Mouse (Mus musculus): Measurements from ENCODE around the gene Cx3cr1.
"Not testable (repeated sequence)": the region's sequence is repeated elsewhere in the genome, so short reads cannot be mapped to it uniquely, and the experiment has no call there.

Gene Cx3cr1

GRCm38 (mm10) chr9:120069779-120070178 is at the start of gene Cx3cr1:
Cx3cr1 (minus strand) TSS chr9:120069879.
- DNase-seq (ENCODE audit: low spot score) = no peak

GRCm38 (mm10) chr9:120118212-120118611 is 48.5 kb upstream of the Cx3cr1 start:
- DNase-seq (ENCODE audit: low spot score) = no peak

- DNase-seq (ENCODE audit: low spot score) = peak; percentile 42
These were observed 46.5 kb upstream of the Cx3cr1 start for GRCm38 (mm10) chr9:120116184-120116624.

GRCm38 (mm10) chr9:120115580-120115979 is 45.9 kb upstream of the Cx3cr1 start:
- peak; percentile 58 for DNase-seq (ENCODE audit: low spot score)

DNA sequence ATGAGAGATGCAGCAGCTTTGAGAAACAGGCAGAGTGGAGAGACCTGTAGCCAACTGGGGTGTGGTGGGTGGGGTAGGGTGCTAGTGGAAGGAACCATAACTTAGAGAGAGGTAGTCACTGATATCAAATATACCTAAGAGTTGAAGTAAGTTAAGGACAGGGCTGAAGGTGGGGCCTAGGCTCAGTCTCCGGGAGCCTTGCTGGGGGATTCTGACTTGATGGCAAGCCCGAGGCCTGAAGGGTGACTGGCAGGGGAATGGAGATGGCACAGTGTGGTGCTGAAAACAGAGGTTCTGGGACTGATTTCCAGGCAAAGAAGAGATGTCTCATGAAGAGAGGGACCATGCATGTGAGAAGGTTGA is 45.1 kb upstream of the Cx3cr1 start:
- DNase-seq (ENCODE audit: low spot score) = peak; percentile 44

GRCm38 (mm10) chr9:120114051-120114788 is 44.5 kb upstream of the Cx3cr1 start:
- DNase-seq (ENCODE audit: low spot score) = no peak

DNA sequence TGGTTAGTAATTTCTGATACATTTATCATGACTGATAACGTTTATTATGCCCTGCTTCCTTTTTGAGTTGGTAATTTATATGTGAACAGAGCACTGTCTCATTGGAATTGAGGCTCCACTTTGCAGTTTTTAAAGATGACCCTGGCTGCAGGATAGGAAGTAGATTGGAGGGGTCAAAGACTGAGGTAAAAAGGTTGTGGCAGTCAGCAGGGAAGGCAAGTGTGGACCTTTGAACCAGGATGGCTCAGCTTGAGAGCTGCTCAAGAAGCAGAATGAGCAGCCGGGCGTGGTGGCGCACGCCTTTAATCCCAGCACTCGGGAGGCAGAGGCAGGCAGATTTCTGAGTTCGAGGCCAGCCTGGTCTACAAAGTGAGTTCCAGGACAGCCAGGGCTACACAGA is 43.8 kb upstream of the Cx3cr1 start:
- no peak for DNase-seq (ENCODE audit: low spot score)

DNA sequence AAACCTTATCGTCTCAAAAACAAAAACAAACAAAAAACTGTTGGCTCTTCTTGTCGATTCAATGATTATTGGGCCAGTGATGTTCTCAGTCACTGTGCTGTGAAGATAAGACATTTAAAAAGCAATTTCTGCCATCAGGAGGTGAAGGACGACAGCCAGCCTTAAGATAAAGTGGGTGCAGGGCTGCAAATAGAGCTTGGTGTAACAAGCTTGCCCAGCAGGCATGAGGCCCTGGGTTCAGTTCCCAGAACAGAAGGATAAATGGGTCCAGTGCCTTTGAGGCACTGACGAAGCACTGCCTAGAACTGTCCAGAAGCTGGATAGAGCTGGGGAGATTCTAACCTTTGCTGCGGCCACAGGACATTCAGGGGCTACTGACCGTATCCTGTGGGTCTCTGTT is 42.8 kb upstream of the Cx3cr1 start:
- no peak for DNase-seq (ENCODE audit: low spot score)

DNA sequence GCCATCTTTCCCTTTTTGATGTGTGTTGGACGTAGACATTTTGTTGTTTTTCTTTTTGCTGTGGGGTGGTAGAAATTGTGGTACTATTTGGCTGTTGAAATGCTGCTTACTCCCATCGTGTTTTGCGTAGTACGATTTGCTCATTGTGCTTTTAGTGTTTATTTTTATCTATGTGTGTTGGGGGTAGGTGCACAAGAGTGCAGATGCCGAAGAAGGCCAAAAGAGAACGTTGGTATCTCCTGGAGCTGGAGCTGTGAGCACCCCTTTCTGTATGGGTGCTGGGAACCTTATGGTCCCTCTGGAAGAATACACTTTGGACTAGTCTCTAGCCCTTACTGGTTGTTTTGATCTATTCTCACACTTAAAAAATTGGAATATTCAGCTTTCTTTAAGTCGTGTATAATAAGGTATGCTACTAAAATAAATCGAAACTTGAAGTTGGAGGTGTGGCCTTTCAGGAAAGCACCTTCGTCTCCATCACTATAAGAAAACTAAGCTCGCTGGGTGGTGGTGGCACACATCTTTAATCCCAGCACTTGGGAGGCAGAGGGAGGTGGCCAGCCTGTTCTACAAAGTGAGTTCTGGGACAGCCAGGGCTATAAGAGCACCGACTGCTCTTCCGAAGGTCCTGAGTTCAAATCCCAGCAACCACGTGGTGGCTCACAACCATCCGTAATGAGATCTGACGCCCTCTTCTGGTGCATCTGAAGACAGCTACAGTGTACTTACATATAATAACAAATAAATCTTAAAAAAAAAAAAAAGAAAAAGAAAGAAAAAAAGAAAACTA is 41.7 kb upstream of the Cx3cr1 start:
- no peak for DNase-seq (ENCODE audit: low spot score)

DNA sequence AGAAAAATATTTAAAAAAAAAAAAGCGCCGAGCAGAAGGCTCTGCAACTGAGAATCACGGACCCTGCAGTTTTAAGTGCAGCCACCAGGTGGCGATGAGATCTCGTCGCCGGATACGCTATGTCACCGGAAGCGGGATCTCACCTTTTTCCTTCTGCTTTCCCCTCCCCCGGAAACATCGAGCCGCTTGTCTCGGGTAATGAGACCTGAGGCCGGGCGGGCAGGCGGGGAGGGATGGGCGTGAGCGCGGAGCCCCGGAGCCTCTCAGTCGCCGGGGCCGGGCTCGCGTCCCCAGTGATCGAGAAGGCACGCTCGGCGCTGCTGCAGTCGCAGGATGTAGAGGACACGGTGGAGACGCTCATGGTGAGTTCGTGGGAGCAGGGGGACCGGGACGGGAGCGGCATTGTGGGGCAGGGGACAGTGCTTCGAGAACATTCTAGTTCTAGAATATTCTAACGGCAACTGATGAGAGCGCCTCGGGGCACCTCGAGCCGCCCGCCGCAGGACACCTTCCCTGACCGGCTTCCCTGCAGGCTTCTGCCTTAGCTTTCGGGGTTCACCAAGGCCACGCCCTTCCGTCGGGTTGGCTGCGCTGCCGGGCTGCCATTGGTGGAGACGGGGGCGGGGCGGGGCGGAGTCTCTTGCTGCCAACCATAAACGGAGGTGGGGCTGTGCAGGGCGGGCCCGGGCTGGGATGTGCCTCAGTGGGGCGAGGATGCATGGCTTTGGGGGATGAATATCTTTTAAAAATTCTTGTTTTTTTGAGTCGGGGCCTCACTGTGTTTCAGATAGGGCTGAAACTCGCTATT is 40.7 kb upstream of the Cx3cr1 start, which contains the start of gene Slc25a38:
TSS of gene Slc25a38 (plus strand) at position 164 of the 808 bp plus-strand sequence.
- peak; percentile 92 for DNase-seq (ENCODE audit: low spot score)

DNA sequence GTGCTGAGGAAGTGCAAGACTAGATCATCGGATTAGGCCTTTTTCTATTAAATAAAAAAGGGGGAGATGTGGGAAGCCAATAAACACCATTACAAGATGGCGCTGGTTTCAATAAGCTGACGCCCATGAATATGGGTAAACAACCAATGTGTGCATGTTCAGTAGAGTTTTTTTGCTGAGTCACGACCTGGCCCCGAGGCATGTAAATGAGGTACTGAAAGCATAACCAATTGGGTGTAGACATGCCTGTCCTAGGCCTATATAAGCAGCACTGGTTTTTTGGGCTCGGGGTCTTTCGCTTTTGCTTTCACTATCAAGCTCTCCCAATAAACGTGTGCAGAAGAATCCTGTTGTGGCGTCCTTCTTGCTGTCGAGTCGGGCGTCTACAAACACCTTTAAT is 39.3 kb upstream of the Cx3cr1 start:
- DNase-seq (ENCODE audit: low spot score) = not testable (repeated sequence)

DNA sequence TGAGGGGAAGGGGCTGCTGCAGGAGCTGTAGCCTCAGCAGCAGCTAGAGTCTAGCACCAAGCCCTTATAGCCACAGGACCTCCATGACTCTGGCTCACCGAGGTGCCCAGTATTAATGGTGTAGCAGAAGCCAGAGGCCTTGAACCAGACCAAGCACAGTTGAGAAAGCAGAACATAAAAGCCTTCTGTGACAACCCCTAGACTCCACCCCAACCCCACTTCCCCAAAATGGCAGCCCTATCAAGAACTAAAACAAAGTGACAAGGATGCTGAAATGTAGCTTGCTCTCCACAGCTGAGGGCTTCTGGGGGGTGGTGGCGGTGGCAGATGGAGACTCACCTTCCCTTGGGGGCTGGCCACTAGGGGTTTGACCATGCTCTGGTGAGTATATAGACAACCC is 31.5 kb upstream of the Cx3cr1 start:
- no peak for DNase-seq (ENCODE audit: low spot score)

DNA sequence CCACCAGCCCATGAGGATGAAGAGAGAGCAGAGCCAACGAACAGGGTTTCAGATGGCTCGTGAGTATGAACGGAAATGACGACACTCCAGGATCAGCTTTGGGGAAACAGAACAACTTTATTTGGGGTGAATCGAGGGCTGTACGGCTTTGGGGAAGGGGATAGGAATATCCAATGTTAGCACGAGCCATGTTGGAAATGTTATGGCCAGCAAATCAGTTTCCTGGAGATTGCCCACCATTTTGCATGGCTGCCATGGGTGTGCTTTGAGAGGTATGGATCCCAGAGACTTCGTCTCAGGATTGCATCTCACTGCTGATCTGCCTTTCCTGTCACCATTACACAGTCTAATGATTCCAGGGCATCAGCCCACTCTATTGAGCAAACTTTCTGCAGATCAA is 29.6 kb upstream of the Cx3cr1 start:
- no peak for DNase-seq (ENCODE audit: low spot score)

DNA sequence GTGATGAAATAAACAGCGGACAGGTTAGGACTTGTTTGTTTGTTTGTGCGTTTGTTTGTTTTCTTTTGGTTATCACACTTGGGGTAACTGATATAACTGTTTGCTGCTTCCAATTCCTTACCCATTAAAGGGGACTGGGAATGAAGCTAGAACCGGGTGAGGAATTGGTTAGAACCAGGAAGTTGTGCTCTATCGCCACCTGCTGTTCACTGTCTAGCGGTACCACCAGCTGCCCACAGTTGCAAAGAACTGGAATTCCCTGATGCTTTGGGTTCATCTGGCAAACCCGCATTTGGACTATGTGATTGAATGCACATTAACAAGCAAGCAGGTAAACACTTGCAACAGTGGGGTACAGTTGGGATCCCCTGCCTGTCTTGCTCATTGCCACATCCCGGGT is 29.0 kb upstream of the Cx3cr1 start:
- DNase-seq (ENCODE audit: low spot score) = no peak

- no peak for DNase-seq (ENCODE audit: low spot score)
These were observed 26.2 kb upstream of the Cx3cr1 start for GRCm38 (mm10) chr9:120095886-120096285.

GRCm38 (mm10) chr9:120093701-120094100 is 24.0 kb upstream of the Cx3cr1 start:
- DNase-seq (ENCODE audit: low spot score) = no peak

DNA sequence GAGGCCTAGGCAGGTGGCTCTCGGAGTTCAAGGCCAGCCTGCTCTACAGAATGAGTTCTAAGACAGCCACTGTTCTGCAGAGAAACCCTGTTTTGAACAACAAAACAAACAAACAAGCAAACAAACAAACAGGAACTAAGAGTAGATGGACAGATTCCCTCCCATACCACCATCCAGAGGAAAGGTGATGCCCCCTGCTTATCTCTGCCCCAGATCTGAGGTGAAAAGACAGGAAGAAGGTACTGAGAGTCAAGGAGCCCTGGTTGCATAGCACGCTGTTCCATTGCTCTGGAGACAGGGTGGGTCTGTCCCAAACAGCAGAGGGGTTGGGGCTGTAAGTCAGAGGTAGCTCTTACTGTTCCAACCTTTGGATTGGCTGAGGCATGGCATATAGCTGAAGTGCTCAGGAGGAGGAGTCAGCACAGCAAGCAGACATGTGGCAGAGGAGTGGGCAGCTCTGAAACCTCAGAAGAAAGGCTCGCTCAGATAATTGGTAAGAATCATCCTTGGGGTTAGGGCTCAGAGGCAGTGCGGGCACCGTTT is 22.1 kb upstream of the Cx3cr1 start, which contains the start of gene Ccr8:
TSS of gene Ccr8 (plus strand) at position 419 of the 543 bp plus-strand sequence.
- no peak for DNase-seq (ENCODE audit: low spot score)

DNA sequence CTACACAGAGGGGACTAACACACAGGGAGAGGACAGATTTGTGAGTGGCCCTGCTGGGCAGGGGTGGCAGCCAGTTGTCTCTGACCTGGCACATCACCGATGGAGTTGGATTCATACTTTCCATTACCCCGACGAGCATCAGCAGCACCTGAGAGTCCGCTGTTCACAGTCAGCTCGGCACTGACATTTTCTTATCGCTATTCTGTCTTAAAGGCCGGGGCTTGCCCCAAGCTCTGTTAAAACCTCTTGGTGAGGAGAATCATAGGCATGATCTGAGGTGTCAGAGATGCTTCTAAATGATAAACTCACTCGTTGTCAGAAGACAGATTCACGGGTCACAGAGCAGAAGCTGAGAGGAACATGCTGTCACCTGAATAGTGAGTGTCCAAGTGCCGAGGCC is 21.4 kb upstream of the Cx3cr1 start:
- no peak for DNase-seq (ENCODE audit: low spot score)

- no peak for DNase-seq (ENCODE audit: low spot score)
These were observed 19.4 kb upstream of the Cx3cr1 start for GRCm38 (mm10) chr9:120089125-120089524.

DNA sequence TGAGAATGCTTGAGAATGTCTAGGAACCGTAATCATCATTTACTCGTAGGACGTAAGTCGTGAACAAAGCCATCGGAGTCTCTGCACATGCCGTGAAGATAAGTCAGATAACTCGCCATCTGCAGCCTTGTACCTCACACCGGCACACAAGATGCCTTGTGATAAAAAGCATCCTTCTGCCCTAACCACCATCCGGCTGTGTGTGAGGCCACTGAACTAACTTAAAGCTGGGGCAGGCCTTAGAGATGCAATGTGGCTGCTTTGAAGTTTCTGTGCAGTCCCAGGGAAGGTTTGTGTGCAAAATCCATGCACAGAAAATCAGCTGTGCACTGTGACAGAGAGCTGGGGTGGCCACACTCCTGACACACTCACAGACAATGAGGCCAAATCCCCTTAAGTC is 14.7 kb upstream of the Cx3cr1 start:
- no peak for DNase-seq (ENCODE audit: low spot score)

DNA sequence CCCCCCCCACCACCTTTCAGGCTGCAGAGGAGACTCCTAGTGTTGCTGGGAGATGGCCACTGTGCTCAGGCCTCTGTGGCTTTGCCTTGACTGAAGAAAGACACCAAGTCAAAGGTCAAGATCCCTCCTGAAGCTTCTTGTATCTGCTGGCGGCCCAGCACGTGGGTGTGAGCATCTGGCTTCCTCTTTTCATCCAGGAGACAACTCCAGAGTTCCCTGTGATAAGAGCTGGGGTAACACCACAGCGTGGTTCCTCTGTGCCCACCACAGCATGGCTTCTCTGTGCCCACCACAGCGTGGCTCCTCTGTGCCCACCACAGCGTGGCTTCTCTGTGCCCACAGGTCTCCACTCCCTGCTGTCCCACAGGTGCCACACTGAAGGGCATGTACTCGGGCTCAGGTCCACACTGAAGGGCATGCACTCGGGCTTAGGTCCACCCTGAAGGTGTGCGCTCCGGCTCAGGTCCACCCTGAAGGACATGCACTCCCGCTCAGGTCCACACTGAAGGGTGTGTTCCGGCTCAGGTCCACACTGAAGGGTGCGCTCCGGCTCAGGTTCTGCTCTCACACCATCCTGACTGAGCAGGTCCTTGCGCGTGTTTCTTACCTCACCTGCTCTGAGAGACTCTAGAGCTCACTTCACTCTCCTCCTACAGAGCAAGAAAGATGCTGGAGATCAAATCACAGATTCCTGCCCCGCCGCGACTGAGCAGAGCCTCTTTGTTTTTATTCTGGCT is 13.6 kb upstream of the Cx3cr1 start:
- DNase-seq (ENCODE audit: low spot score) = no peak

All from spleen, adult 12 weeks (tissue).